Mouse (Mus musculus): ENCODE measurements around the gene Smim11. TPM values are rescaled to one million over a fixed set of nuclear protein-coding genes. Genes with fewer than 3 reads are reported as not detected.

The Smim11 gene
- polyA plus RNA-seq, 1 experiment from 2014 or later, result 35.9 TPM

GRCm38 (mm10) chr16:92353897-92354296 is 52.8 kb downstream of the Smim11 start:
- no peak for ATAC-seq (ENCODE audit: low read depth)
- Histone ChIP-seq H3K9ac (ENCODE audit: low read depth, low read length) (no peak overlapping the region), H3K27ac (ENCODE audit: low read length) (no peak overlapping the region), H3K36me3 (ENCODE audit: control insufficient read depth, insufficient read depth) (no peaks in the 10 kb centered on the region), H3K4me2 (ENCODE audit: low read depth, low read length) (no peak overlapping the region), H3K4me3 (ENCODE audit: low read depth, low read length) (no peak overlapping the region), H3K27me3 (ENCODE audit: control insufficient read depth, insufficient read depth, low read depth, low read length) (no peaks in the 10 kb centered on the region), H3K9me3 (replicated peaks; ENCODE audit: control insufficient read depth, low read length) (no peaks in the 10 kb centered on the region), H3K4me1 (ENCODE audit: control insufficient read depth, low read depth, low read length) (no peaks in the 10 kb centered on the region)
- 60% methylated on average over 2 of the region's 2 CpGs for WGBS (ENCODE audit: insufficient replicate concordance)

GRCm38 (mm10) chr16:92355366-92355765 is 54.3 kb downstream of the Smim11 start:
- no peaks in the 10 kb centered on the region for H3K9me3 ChIP-seq (replicated peaks; ENCODE audit: control insufficient read depth, low read length)
- no peak overlapping the region for H3K4me2 ChIP-seq (ENCODE audit: low read depth, low read length)
- ATAC-seq (ENCODE audit: low read depth), result no peak
- no peaks in the 10 kb centered on the region for H3K36me3 ChIP-seq (ENCODE audit: control insufficient read depth, insufficient read depth)
- 45% methylated on average over 5 of the region's 5 CpGs for WGBS (ENCODE audit: insufficient replicate concordance)
- H3K9ac ChIP-seq (ENCODE audit: low read depth, low read length), result no peak overlapping the region
- no peaks in the 10 kb centered on the region for H3K4me1 ChIP-seq (ENCODE audit: control insufficient read depth, low read depth, low read length)
- no peak overlapping the region for H3K4me3 ChIP-seq (ENCODE audit: low read depth, low read length)
- no peaks in the 10 kb centered on the region for H3K27me3 ChIP-seq (ENCODE audit: control insufficient read depth, insufficient read depth, low read depth, low read length)
- no peak overlapping the region for H3K27ac ChIP-seq (ENCODE audit: low read length)

GRCm38 (mm10) chr16:92355982-92356381 is 54.9 kb downstream of the Smim11 start:
- Histone ChIP-seq H3K9ac (ENCODE audit: low read depth, low read length) (no peak overlapping the region), H3K27me3 (ENCODE audit: control insufficient read depth, insufficient read depth, low read depth, low read length) (no peaks in the 10 kb centered on the region), H3K4me1 (ENCODE audit: control insufficient read depth, low read depth, low read length) (no peaks in the 10 kb centered on the region), H3K36me3 (ENCODE audit: control insufficient read depth, insufficient read depth) (no peaks in the 10 kb centered on the region), H3K27ac (ENCODE audit: low read length) (no peak overlapping the region), H3K4me3 (ENCODE audit: low read depth, low read length) (no peak overlapping the region), H3K4me2 (ENCODE audit: low read depth, low read length) (no peak overlapping the region), H3K9me3 (replicated peaks; ENCODE audit: control insufficient read depth, low read length) (no peaks in the 10 kb centered on the region)
- no peak for ATAC-seq (ENCODE audit: low read depth)
- WGBS (ENCODE audit: insufficient replicate concordance), result 40% methylated on average over 11 of the region's 11 CpGs

- no peaks in the 10 kb centered on the region for H3K27me3 ChIP-seq (ENCODE audit: control insufficient read depth, insufficient read depth, low read depth, low read length)
- no peak overlapping the region for H3K4me3 ChIP-seq (ENCODE audit: low read depth, low read length)
- no peak for ATAC-seq (ENCODE audit: low read depth)
- no peak overlapping the region for H3K27ac ChIP-seq (ENCODE audit: low read length)
- no peak overlapping the region for H3K4me2 ChIP-seq (ENCODE audit: low read depth, low read length)
- H3K9me3 ChIP-seq (replicated peaks; ENCODE audit: control insufficient read depth, low read length), result no peaks in the 10 kb centered on the region
- H3K9ac ChIP-seq (ENCODE audit: low read depth, low read length), result no peak overlapping the region
- H3K4me1 ChIP-seq (ENCODE audit: control insufficient read depth, low read depth, low read length), result no peaks in the 10 kb centered on the region
- WGBS (ENCODE audit: insufficient replicate concordance), result 63% methylated on average over 9 of the region's 9 CpGs
- H3K36me3 ChIP-seq (ENCODE audit: control insufficient read depth, insufficient read depth), result no peaks in the 10 kb centered on the region
Measured at GRCm38 (mm10) chr16:92357023-92357422, 55.9 kb downstream of the Smim11 start.

- no peaks in the 10 kb centered on the region for H3K36me3 ChIP-seq (ENCODE audit: control insufficient read depth, insufficient read depth)
- H3K27me3 ChIP-seq (ENCODE audit: control insufficient read depth, insufficient read depth, low read depth, low read length), result no peaks in the 10 kb centered on the region
- H3K9ac ChIP-seq (ENCODE audit: low read depth, low read length), result no peak overlapping the region
- no peak overlapping the region for H3K4me3 ChIP-seq (ENCODE audit: low read depth, low read length)
- no peaks in the 10 kb centered on the region for H3K4me1 ChIP-seq (ENCODE audit: control insufficient read depth, low read depth, low read length)
- no peak overlapping the region for H3K4me2 ChIP-seq (ENCODE audit: low read depth, low read length)
- 65% methylated on average over 10 of the region's 10 CpGs for WGBS (ENCODE audit: insufficient replicate concordance)
- ATAC-seq (ENCODE audit: low read depth), result no peak
- H3K9me3 ChIP-seq (replicated peaks; ENCODE audit: control insufficient read depth, low read length), result no peaks in the 10 kb centered on the region
- H3K27ac ChIP-seq (ENCODE audit: low read length), result no peak overlapping the region
Measured at GRCm38 (mm10) chr16:92357566-92357965, 56.5 kb downstream of the Smim11 start.

- Histone ChIP-seq H3K4me1 (ENCODE audit: control insufficient read depth, low read depth, low read length) (no peaks in the 10 kb centered on the region), H3K36me3 (ENCODE audit: control insufficient read depth, insufficient read depth) (no peaks in the 10 kb centered on the region), H3K9me3 (replicated peaks; ENCODE audit: control insufficient read depth, low read length) (no peaks in the 10 kb centered on the region), H3K4me3 (ENCODE audit: low read depth, low read length) (no peak overlapping the region), H3K27ac (ENCODE audit: low read length) (no peak overlapping the region), H3K27me3 (ENCODE audit: control insufficient read depth, insufficient read depth, low read depth, low read length) (no peaks in the 10 kb centered on the region), H3K9ac (ENCODE audit: low read depth, low read length) (no peak overlapping the region), H3K4me2 (ENCODE audit: low read depth, low read length) (no peak overlapping the region)
- 31% methylated on average over 9 of the region's 9 CpGs for WGBS (ENCODE audit: insufficient replicate concordance)
- no peak for ATAC-seq (ENCODE audit: low read depth)
Measured at GRCm38 (mm10) chr16:92358734-92359133, 57.6 kb downstream of the Smim11 start.

GRCm38 (mm10) chr16:92359229-92359628 is 58.1 kb downstream of the Smim11 start, which contains the start of gene Kcne1:
TSS of gene Kcne1 (minus strand) at chr16:92359468.
- Histone ChIP-seq H3K4me3 (ENCODE audit: low read depth, low read length) (no peak within 1 kb of the TSS), H3K4me2 (ENCODE audit: low read depth, low read length) (no peak within 1 kb of the TSS), H3K36me3 (ENCODE audit: control insufficient read depth, insufficient read depth) (no peaks in the 10 kb centered on the region), H3K9ac (ENCODE audit: low read depth, low read length) (no peak within 1 kb of the TSS), H3K4me1 (ENCODE audit: control insufficient read depth, low read depth, low read length) (no peaks in the 10 kb centered on the region), H3K9me3 (replicated peaks; ENCODE audit: control insufficient read depth, low read length) (no peaks in the 10 kb centered on the region), H3K27me3 (ENCODE audit: control insufficient read depth, insufficient read depth, low read depth, low read length) (no peaks in the 10 kb centered on the region), H3K27ac (ENCODE audit: low read length) (no peak within 1 kb of the TSS)
- WGBS (ENCODE audit: insufficient replicate concordance), result 46% methylated on average over 9 of the region's 9 CpGs
- no peak for ATAC-seq (ENCODE audit: low read depth)

GRCm38 (mm10) chr16:92360711-92361110 is 59.6 kb downstream of the Smim11 start:
- H3K27me3 ChIP-seq (ENCODE audit: control insufficient read depth, insufficient read depth, low read depth, low read length), result no peaks in the 10 kb centered on the region
- no peak overlapping the region for H3K9ac ChIP-seq (ENCODE audit: low read depth, low read length)
- H3K27ac ChIP-seq (ENCODE audit: low read length), result no peak overlapping the region
- 59% methylated on average over 7 of the region's 7 CpGs for WGBS (ENCODE audit: insufficient replicate concordance)
- no peaks in the 10 kb centered on the region for H3K9me3 ChIP-seq (replicated peaks; ENCODE audit: control insufficient read depth, low read length)
- no peak for ATAC-seq (ENCODE audit: low read depth)
- no peaks in the 10 kb centered on the region for H3K36me3 ChIP-seq (ENCODE audit: control insufficient read depth, insufficient read depth)
- H3K4me2 ChIP-seq (ENCODE audit: low read depth, low read length), result no peak overlapping the region
- H3K4me3 ChIP-seq (ENCODE audit: low read depth, low read length), result no peak overlapping the region
- no peaks in the 10 kb centered on the region for H3K4me1 ChIP-seq (ENCODE audit: control insufficient read depth, low read depth, low read length)

Measured in liver, embryonic 16.5 days (tissue).